Mouse (Mus musculus) heart, embryonic 13.5 days (tissue): ENCODE data around the gene Ttyh2. TPM values are rescaled to one million over a fixed set of nuclear protein-coding genes. Genes with fewer than 3 reads are reported as not detected.

Experiments used
- ATAC-seq: fragments of 200-750 bp; cut with Nextera tagmentation; 2 replicates; pipeline ENCODE4 v1.8.0; 2017; ENCODE audit warnings: moderate TSS enrichment; ENCODE audit not compliant: insufficient number of reproducible peaks, low FRiP score, low TSS enrichment; ENCODE audit errors: extremely low read depth
- H3K27ac ChIP-seq: fragments of 300-500 bp; sonication (generic); replicated peaks from 2 replicates; pipeline ENCODE4 v1.5.1; 2015; ENCODE audit warnings: moderate library complexity, mild to moderate bottlenecking, inconsistent platforms
- H3K27me3 ChIP-seq: fragments of 300-500 bp; sonication (generic); replicated peaks from 2 replicates; pipeline ENCODE4 v1.6.1; 2015; ENCODE audit warnings: mild to moderate bottlenecking, inconsistent platforms
- H3K36me3 ChIP-seq: fragments of 300-500 bp; sonication (generic); 2 replicates; pipeline ENCODE4 v1.6.1; 2015; ENCODE audit warnings: mild to moderate bottlenecking, inconsistent platforms
- H3K4me1 ChIP-seq: fragments of 300-500 bp; sonication (generic); 2 replicates; pipeline ENCODE4 v1.6.1; 2015; ENCODE audit warnings: inconsistent platforms
- H3K4me2 ChIP-seq: fragments of 300-500 bp; sonication (generic); 2 replicates; pipeline ENCODE4 v1.6.1; 2015; ENCODE audit warnings: inconsistent platforms, mild to moderate bottlenecking, moderate library complexity
- H3K4me3 ChIP-seq: fragments of 300-500 bp; sonication (generic); 2 replicates; pipeline ENCODE4 v1.5.1; 2015; ENCODE audit warnings: moderate library complexity, mild to moderate bottlenecking, inconsistent platforms
- H3K9ac ChIP-seq: fragments of 300-500 bp; sonication (generic); 2 replicates; pipeline ENCODE4 v1.6.1; 2015; ENCODE audit warnings: inconsistent platforms, mild to moderate bottlenecking, moderate library complexity
- H3K9me3 ChIP-seq: fragments of 300-500 bp; sonication (generic); 2 replicates; pipeline ENCODE4 v1.6.1; 2016; ENCODE audit warnings: inconsistent platforms
- WGBS: fragments of 180-500 bp; shearing (Covaris S2); methylation state at CpG from one replicate; pipeline ENCODE4 v1.1.7; 2015; ENCODE audit warnings: mixed read lengths; 5-methylcytosine and 5-hydroxymethylcytosine counted together
- polyA plus RNA-seq: library from polyadenylated mRNA; unstranded; fragments of >200 nt; fragmentation: Nextera tagmentation; extraction: Ambion mirVana; gene quantifications from 2 replicates; pipeline ENCODE4 v1.2.1, GENCODE M21; 2015

Ttyh2 gene
- polyA plus RNA-seq, 1 experiment from 2014 or later: 7.5 TPM

GRCm38 (mm10) chr11:114715531-114715930, 40.3 kb downstream of the Ttyh2 start:
- 62% methylated on average over 7 of the region's 7 CpGs for WGBS
- H3K27ac ChIP-seq: no peak overlapping the region
- H3K9ac ChIP-seq: no peak overlapping the region
- no peak for ATAC-seq
- peaks cover 5% of the 10 kb centered on the region; the same call in 1 of the 2 replicates for H3K36me3 ChIP-seq
- no peaks in the 10 kb centered on the region for H3K27me3 ChIP-seq
- H3K9me3 ChIP-seq: no peaks in the 10 kb centered on the region
- H3K4me1 ChIP-seq: no peaks in the 10 kb centered on the region
- H3K4me3 ChIP-seq: no peak overlapping the region
- no peak overlapping the region for H3K4me2 ChIP-seq

GRCm38 (mm10) chr11:114720535-114720934, 45.3 kb downstream of the Ttyh2 start:
- Histone ChIP-seq H3K27ac (no peak overlapping the region), H3K9me3 (no peaks in the 10 kb centered on the region), H3K4me3 (no peak overlapping the region), H3K36me3 (no peaks in the 10 kb centered on the region), H3K4me1 (peaks cover 4% of the 10 kb centered on the region; the same call in 1 of the 2 replicates), H3K4me2 (no peak overlapping the region), H3K9ac (no peak overlapping the region), H3K27me3 (no peaks in the 10 kb centered on the region)
- no peak for ATAC-seq
- 85% methylated on average over 10 of the region's 10 CpGs for WGBS

GRCm38 (mm10) chr11:114722438-114722837, 47.2 kb downstream of the Ttyh2 start:
- 71% methylated on average over 8 of the region's 8 CpGs for WGBS
- Histone ChIP-seq H3K27ac (no peak overlapping the region), H3K4me3 (no peak overlapping the region), H3K4me1 (peaks cover 11% of the 10 kb centered on the region), H3K9ac (no peak overlapping the region), H3K4me2 (no peak overlapping the region), H3K9me3 (no peaks in the 10 kb centered on the region), H3K27me3 (no peaks in the 10 kb centered on the region), H3K36me3 (no peaks in the 10 kb centered on the region)
- ATAC-seq: no peak

- Histone ChIP-seq H3K36me3 (no peaks in the 10 kb centered on the region), H3K4me2 (no peak overlapping the region), H3K27ac (no peak overlapping the region), H3K4me1 (peaks cover 17% of the 10 kb centered on the region), H3K4me3 (no peak overlapping the region), H3K9me3 (no peaks in the 10 kb centered on the region), H3K9ac (no peak overlapping the region), H3K27me3 (no peaks in the 10 kb centered on the region)
- no peak for ATAC-seq
- 62% methylated on average over 13 of the region's 13 CpGs for WGBS
Observed at GRCm38 (mm10) chr11:114723030-114723429, 47.8 kb downstream of the Ttyh2 start.

GRCm38 (mm10) chr11:114724787-114725590, 49.8 kb downstream of the Ttyh2 start:
- Histone ChIP-seq H3K9me3 (no peaks in the 10 kb centered on the region), H3K4me2 (no peak overlapping the region), H3K36me3 (no peaks in the 10 kb centered on the region), H3K27ac (peak overlapping the region; percentile 45; the same call in 1 of the 2 replicates), H3K9ac (0 out of 2 replicates have a peak overlapping the region, but pooled peaks have one; percentile 28), H3K4me1 (peaks cover 29% of the 10 kb centered on the region), H3K4me3 (no peak overlapping the region), H3K27me3 (0 out of 2 replicates have a peak, but pooled peaks cover 4% of the 10 kb centered on the region)
- 51% methylated on average over 11 of the region's 11 CpGs for WGBS
- ATAC-seq: no peak

- ATAC-seq: peak; percentile 47; the same call in 1 of the 2 replicates
- no peak within 1 kb of the TSS for H3K27ac ChIP-seq
- H3K4me1 ChIP-seq: peaks cover 29% of the 10 kb centered on the region
- no peaks in the 10 kb centered on the region for H3K36me3 ChIP-seq
- H3K27me3 ChIP-seq: 0 out of 2 replicates have a peak, but pooled peaks cover 4% of the 10 kb centered on the region
- H3K4me3 ChIP-seq: peak within 1 kb of the TSS; percentile 49
- 9% methylated on average over 34 of the region's 34 CpGs for WGBS
- peak within 1 kb of the TSS; percentile 69 for H3K9ac ChIP-seq
- H3K4me2 ChIP-seq: peak within 1 kb of the TSS; percentile 73
- H3K9me3 ChIP-seq: no peaks in the 10 kb centered on the region
Observed at GRCm38 (mm10) chr11:114726965-114727825, 52.0 kb downstream of the Ttyh2 start, which contains the start of gene Dnaic2. Dnaic2 (plus strand) TSS chr11:114727408.

GRCm38 (mm10) chr11:114727826-114728186, 52.6 kb downstream of the Ttyh2 start:
- H3K27ac ChIP-seq: no peak overlapping the region
- 0 out of 2 replicates have a peak, but pooled peaks cover 4% of the 10 kb centered on the region for H3K27me3 ChIP-seq
- no peaks in the 10 kb centered on the region for H3K36me3 ChIP-seq
- H3K4me3 ChIP-seq: peak overlapping the region; percentile 49
- no peaks in the 10 kb centered on the region for H3K9me3 ChIP-seq
- peak overlapping the region; percentile 73 for H3K4me2 ChIP-seq
- ATAC-seq: no peak
- H3K9ac ChIP-seq: peak overlapping the region; percentile 69
- WGBS: 28% methylated on average over 5 of the region's 5 CpGs
- peaks cover 29% of the 10 kb centered on the region for H3K4me1 ChIP-seq

GRCm38 (mm10) chr11:114728333-114728732, 53.1 kb downstream of the Ttyh2 start:
- Histone ChIP-seq H3K9me3 (no peaks in the 10 kb centered on the region), H3K9ac (no peak overlapping the region), H3K27me3 (0 out of 2 replicates have a peak, but pooled peaks cover 4% of the 10 kb centered on the region), H3K4me1 (peaks cover 29% of the 10 kb centered on the region), H3K4me2 (no peak overlapping the region), H3K4me3 (no peak overlapping the region), H3K36me3 (no peaks in the 10 kb centered on the region), H3K27ac (no peak overlapping the region)
- WGBS: 40% methylated on average over 5 of the region's 5 CpGs
- no peak for ATAC-seq

- H3K9me3 ChIP-seq: no peaks in the 10 kb centered on the region
- H3K4me3 ChIP-seq: no peak overlapping the region
- no peak overlapping the region for H3K9ac ChIP-seq
- peaks cover 7% of the 10 kb centered on the region; the same call in 1 of the 2 replicates for H3K27me3 ChIP-seq
- WGBS: 46% methylated on average over 6 of the region's 6 CpGs
- H3K4me2 ChIP-seq: no peak overlapping the region
- H3K4me1 ChIP-seq: peaks cover 29% of the 10 kb centered on the region
- H3K36me3 ChIP-seq: no peaks in the 10 kb centered on the region
- H3K27ac ChIP-seq: no peak overlapping the region
- ATAC-seq: no peak
Observed at GRCm38 (mm10) chr11:114729832-114730363, 54.7 kb downstream of the Ttyh2 start.

GRCm38 (mm10) chr11:114731711-114732110, 56.5 kb downstream of the Ttyh2 start:
- Histone ChIP-seq H3K4me1 (peaks cover 24% of the 10 kb centered on the region), H3K27me3 (peaks cover 7% of the 10 kb centered on the region; the same call in 1 of the 2 replicates), H3K27ac (no peak overlapping the region), H3K4me2 (no peak overlapping the region), H3K9ac (no peak overlapping the region), H3K9me3 (no peaks in the 10 kb centered on the region), H3K4me3 (no peak overlapping the region), H3K36me3 (no peaks in the 10 kb centered on the region)
- 71% methylated on average over 4 of the region's 4 CpGs for WGBS
- no peak for ATAC-seq

- 61% methylated on average over 22 of the region's 22 CpGs for WGBS
- ATAC-seq: no peak
- H3K4me3 ChIP-seq: no peak overlapping the region
Observed at GRCm38 (mm10) chr11:114732890-114733289, 57.7 kb downstream of the Ttyh2 start.

More at GRCm38 (mm10) chr11:114732890-114733289, 57.7 kb downstream of the Ttyh2 start:
- peaks cover 7% of the 10 kb centered on the region; the same call in 1 of the 2 replicates for H3K27me3 ChIP-seq
- no peak overlapping the region for H3K27ac ChIP-seq
- no peak overlapping the region for H3K4me2 ChIP-seq
- H3K36me3 ChIP-seq: no peaks in the 10 kb centered on the region
- H3K4me1 ChIP-seq: peaks cover 13% of the 10 kb centered on the region
- no peaks in the 10 kb centered on the region for H3K9me3 ChIP-seq
- H3K9ac ChIP-seq: no peak overlapping the region
